Mouse (Mus musculus) kidney, adult 2 months (tissue): ENCODE data around the gene Serp1. TPM values are rescaled to one million over a fixed set of nuclear protein-coding genes. Genes with fewer than 3 reads are reported as not detected.
A peak's percentile ranks its signal among the peaks of the same experiment; 100 is the strongest.

ENCODE experiments used
- DNase-seq: peaks from one replicate; pipeline ENCODE4 v3.0.0; 2021
- H3K27ac ChIP-seq: fragments of 200-500 bp; 2 replicates; pipeline ENCODE4 v1.5.1; 2012; ENCODE audit warnings: low read depth, low read length, control low read depth, inconsistent platforms; ENCODE audit not compliant: insufficient read depth
- H3K27me3 ChIP-seq: fragments of 200-500 bp; replicated peaks from 2 replicates; pipeline ENCODE4 v1.6.1; 2012; ENCODE audit warnings: mild to moderate bottlenecking, moderate library complexity, low read length, inconsistent platforms; ENCODE audit not compliant: control insufficient read depth, insufficient read depth
- H3K36me3 ChIP-seq: fragments of 200-500 bp; 2 replicates; pipeline ENCODE4 v1.6.1; 2012; ENCODE audit warnings: mild to moderate bottlenecking, moderate library complexity, low read length, inconsistent platforms; ENCODE audit not compliant: control insufficient read depth, insufficient read depth
- H3K4me1 ChIP-seq: fragments of 200-500 bp; 2 replicates; pipeline ENCODE4 v1.6.1; 2011; ENCODE audit warnings: low read length; ENCODE audit not compliant: control insufficient read depth, insufficient read depth
- H3K4me3 ChIP-seq: fragments of 200-500 bp; 2 replicates; pipeline ENCODE4 v1.5.1; 2011; ENCODE audit warnings: mild to moderate bottlenecking, low read depth, low read length, control low read depth; ENCODE audit not compliant: insufficient read depth
- CTCF ChIP-seq: fragments of 200-500 bp; conservative IDR thresholded peaks from 2 replicates; pipeline ENCODE4 v1.5.1; 2011; ENCODE audit warnings: low read depth, mild to moderate bottlenecking, control low read depth, low read length, moderate library complexity, mixed read lengths; ENCODE audit not compliant: insufficient read depth, insufficient read length
- POLR2A ChIP-seq: fragments of 200-500 bp; IDR thresholded peaks from one replicate; pipeline ENCODE4 v1.6.1; 2011; ENCODE audit warnings: low read depth, low read length, control low read depth
- WGBS: fragments of 180-500 bp; shearing (Covaris S2); methylation state at CpG from one replicate; pipeline ENCODE4 v1.1.7; 2018; 5-methylcytosine and 5-hydroxymethylcytosine counted together
- polyA plus RNA-seq: library from polyadenylated mRNA; depleted of rRNA; stranded (reverse); fragments of >200 nt; gene quantifications from 2 replicates; pipeline ENCODE4 v1.2.3, GENCODE M21; 2012

Serp1 gene
- polyA plus RNA-seq, 1 experiment: 32.7 TPM

DNA sequence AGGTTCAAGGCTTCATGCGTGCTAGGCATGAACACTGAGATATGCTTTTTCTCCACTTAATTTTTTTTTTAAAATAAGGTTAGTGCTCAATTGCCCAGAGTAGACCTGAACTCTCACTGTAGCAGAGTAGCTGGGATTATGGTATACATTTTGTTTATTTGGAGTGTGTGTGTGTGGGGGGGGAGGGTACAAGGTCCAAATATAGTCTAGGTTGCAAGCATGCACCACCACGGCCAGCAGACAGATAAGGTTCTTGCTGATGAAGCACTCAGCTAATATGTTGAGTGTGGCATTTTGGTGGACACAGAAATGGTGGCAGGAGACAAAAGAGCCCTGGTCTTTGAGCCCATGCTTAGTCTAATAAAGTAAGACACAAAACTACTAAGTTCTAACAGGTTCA is 6.7 kb downstream of the Serp1 start:
- 73% methylated on average over 2 of the region's 2 CpGs for WGBS
- Histone ChIP-seq H3K27me3 (no peaks in the 10 kb centered on the region), H3K4me3 (no peak overlapping the region), H3K36me3 (peaks cover 5% of the 10 kb centered on the region), H3K27ac (no peak overlapping the region), H3K4me1 (0 out of 2 replicates have a peak, but pooled peaks cover 2% of the 10 kb centered on the region)
- DNase-seq: no peak
- no peak for TF ChIP-seq POLR2A
- no peak for TF ChIP-seq CTCF

DNA sequence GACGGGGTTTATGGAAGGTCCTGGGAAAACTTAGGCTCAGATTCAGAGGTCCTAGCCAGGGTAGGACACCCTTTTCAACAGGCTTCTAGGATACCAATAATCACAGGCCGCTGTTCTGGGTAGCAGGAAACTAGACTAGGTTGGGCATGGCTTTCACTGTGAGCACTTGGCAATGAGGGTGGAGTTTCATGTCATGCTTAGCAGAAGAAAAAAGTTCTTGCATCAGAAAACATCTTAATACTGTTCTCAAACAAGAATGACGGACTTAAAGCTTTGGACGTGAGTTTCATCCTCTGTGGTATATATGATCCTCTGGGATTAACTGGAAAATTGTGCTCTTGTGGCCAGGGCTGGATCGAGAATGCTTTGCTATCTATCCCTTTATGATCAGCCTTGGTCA is 7.9 kb downstream of the Serp1 start:
- 83% methylated on average over 5 of the region's 5 CpGs for WGBS
- DNase-seq: no peak
- H3K36me3 ChIP-seq: peaks cover 4% of the 10 kb centered on the region
- no peaks in the 10 kb centered on the region for H3K27me3 ChIP-seq
- no peak overlapping the region for H3K4me3 ChIP-seq
- H3K27ac ChIP-seq: no peak overlapping the region
- TF ChIP-seq POLR2A: no peak
- TF ChIP-seq CTCF: no peak
- H3K4me1 ChIP-seq: no peaks in the 10 kb centered on the region

DNA sequence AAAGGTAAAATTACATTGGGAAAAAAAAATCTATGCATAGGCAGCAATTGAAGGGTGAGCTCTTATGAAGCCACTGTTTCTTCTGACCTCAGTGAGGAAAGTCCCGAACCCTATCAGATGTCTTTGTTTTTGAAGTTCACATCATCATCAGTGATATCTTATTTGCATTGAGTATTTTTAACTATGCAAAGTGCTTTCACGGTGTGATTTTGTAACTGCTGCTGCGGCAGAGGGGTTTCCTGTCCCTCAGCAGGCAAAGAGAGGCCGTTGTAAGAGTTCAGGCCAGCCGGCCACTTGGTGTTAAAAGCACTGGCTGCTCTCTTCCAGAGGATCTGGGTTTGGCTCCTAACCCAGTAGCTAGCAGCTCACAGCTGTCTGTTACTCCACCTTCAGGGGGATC is 8.4 kb downstream of the Serp1 start:
- Histone ChIP-seq H3K4me3 (no peak overlapping the region), H3K36me3 (peaks cover 4% of the 10 kb centered on the region), H3K4me1 (no peaks in the 10 kb centered on the region), H3K27ac (no peak overlapping the region), H3K27me3 (no peaks in the 10 kb centered on the region)
- WGBS: 58% methylated on average over 5 of the region's 5 CpGs
- DNase-seq: no peak
- TF ChIP-seq CTCF (no peak), POLR2A (no peak)

DNA sequence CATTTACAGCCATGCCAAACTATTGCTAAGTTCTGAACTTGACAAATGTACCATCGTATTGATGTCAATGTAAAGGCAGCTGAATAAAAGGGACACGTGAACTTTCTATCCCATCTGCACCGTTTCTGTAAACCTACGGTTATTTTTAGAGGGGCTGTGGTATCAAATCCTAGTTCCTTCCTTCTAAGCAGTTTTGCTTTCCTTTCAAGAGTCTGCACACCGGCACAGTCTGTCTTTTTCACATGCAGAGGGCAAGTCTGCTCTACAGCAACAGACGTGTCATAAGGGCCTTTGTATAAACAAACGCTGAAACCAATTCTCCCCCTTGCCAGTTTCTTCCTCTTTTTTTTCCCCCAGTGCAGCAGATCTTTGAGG is 9.1 kb downstream of the Serp1 start:
- H3K27me3 ChIP-seq: no peaks in the 10 kb centered on the region
- WGBS: 49% methylated on average over 7 of the region's 7 CpGs
- no peaks in the 10 kb centered on the region for H3K4me1 ChIP-seq
- no peak overlapping the region for H3K4me3 ChIP-seq
- H3K36me3 ChIP-seq: peaks cover 2% of the 10 kb centered on the region
- peak; percentile 8 for DNase-seq
- TF ChIP-seq CTCF (no peak), POLR2A (no peak)
- H3K27ac ChIP-seq: no peak overlapping the region

DNA sequence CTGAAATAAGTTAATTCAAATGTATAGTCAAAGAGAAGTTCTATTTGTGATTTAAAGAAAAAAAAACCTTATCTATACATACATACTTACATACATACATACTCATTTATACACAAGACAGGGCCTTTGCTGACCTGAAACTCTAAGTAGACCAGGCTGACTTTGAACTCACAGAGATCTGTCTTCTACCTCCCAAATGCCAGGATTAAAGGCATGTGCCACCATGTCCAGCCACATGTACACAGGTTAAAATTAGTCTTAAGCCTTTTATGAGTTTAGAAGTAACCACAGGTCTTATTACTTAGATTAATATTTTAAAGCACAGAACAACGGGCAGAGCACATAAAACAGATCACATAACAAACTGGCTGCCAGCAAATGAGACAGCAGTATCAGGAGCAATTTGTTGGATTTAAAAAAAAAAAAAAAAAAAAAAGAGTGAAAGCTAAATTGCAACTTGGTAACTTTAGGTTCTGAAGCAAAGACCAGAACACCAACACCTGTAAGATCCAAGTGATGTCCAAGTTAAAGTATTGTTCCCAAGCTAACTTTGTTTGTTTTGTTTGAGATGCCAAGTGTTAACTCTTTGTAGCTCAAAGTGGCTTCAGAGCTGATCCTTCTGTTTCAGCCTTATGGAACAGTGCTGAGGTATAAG is 9.6 kb downstream of the Serp1 start:
- 26% methylated on average over 1 of the region's 1 CpGs for WGBS
- H3K27me3 ChIP-seq: no peaks in the 10 kb centered on the region
- no peaks in the 10 kb centered on the region for H3K36me3 ChIP-seq
- no peak for DNase-seq
- no peaks in the 10 kb centered on the region for H3K4me1 ChIP-seq
- TF ChIP-seq CTCF (no peak), POLR2A (no peak)
- H3K27ac ChIP-seq: no peak overlapping the region
- H3K4me3 ChIP-seq: no peak overlapping the region

DNA sequence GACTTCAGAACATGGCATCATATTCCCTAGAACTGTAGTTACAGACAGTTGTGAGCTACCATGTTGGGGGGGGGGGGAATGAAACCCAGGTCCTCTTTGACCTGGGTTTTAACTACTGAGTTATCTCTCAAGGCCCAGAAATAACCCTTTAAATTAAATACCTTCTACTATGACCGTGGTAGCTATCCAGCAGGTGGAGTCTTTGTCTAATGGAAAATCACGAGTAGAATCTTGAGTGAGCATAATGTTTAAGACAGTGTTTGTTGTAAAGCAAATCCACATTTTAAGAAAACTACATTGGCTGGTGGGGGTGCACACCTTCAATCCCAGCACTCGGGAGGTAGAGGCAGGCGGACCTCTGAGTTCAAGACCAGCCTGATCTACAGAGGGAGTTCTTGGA is 12.2 kb downstream of the Serp1 start:
- Histone ChIP-seq H3K4me1 (no peaks in the 10 kb centered on the region), H3K27ac (no peak overlapping the region), H3K27me3 (no peaks in the 10 kb centered on the region), H3K4me3 (no peak overlapping the region), H3K36me3 (no peaks in the 10 kb centered on the region)
- no peak for TF ChIP-seq CTCF
- no peak for DNase-seq
- WGBS: 88% methylated on average over 4 of the region's 4 CpGs

DNA sequence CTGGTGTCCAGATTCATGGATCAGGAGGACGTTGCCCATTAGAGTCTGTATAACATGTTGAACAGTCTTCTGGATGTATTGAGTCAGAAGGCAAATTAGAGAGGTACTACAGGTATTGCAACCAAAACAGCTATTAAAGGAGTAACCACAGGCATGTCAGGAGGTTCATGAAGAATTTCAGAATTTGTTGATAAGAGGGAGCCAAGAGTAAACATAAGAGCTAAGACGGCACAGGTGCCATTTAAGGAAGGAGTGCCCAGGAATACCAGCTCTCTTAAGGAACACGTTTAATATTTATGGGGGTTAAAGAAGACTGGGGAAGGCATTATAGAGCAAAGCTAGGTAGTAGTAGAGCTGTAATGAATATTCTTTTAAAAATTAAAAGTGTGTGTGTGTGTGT is 13.0 kb downstream of the Serp1 start:
- Histone ChIP-seq H3K27ac (no peak overlapping the region), H3K4me3 (no peak overlapping the region), H3K4me1 (no peaks in the 10 kb centered on the region), H3K27me3 (no peaks in the 10 kb centered on the region), H3K36me3 (no peaks in the 10 kb centered on the region)
- 84% methylated on average over 3 of the region's 3 CpGs for WGBS
- no peak for DNase-seq
- TF ChIP-seq POLR2A (no peak), CTCF (no peak)

DNA sequence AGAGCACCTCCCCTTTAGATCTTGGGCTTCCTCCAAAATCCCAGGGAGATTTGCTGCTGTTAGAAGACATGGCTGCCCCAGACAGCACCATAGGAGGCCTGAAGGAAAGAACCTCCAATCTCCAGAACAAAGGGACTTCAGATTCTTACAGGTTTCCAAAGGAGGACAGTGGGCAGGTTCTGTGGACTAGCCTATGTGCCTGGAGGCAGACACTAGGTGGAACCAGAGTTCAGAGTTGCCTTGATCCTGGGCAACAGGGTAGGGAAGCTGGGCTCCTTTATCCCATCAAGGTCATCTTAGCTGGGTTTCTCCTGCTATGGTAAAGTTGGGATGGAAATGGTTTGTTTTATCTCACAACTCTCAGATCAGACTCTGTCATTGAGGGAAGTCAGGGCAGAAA is 14.1 kb downstream of the Serp1 start:
- Histone ChIP-seq H3K4me3 (no peak overlapping the region), H3K36me3 (no peaks in the 10 kb centered on the region), H3K4me1 (no peaks in the 10 kb centered on the region), H3K27ac (no peak overlapping the region), H3K27me3 (no peaks in the 10 kb centered on the region)
- DNase-seq: peak; percentile 34
- TF ChIP-seq POLR2A (no peak), CTCF (peak; percentile 69)
